Mouse (Mus musculus): ENCODE data around the gene Prdm16.

GRCm38 (mm10) chr4:154497423-154498175 is 139.1 kb downstream of the Prdm16 start:
- TF ChIP-seq CTCF (IDR thresholded peaks at IDR 0.05; ENCODE audit: low read depth, low read length) (no peak), POLR2A (IDR thresholded peaks at IDR 0.05; ENCODE audit: borderline replicate concordance, low read depth, low read length) (no peak)

Measured in bone marrow macrophage, adult 2 months (primary cell).